In genomic region chr6:67534191-67535004, GRCm38 (mm10) we compare ENCODE assay signal across 8 mouse cellular contexts. TPM values are rescaled to one million over a fixed set of nuclear protein-coding genes. Genes with fewer than 3 reads are reported as not detected.
DNase-seq lines count a peak whose midpoint lies in the region; ATAC-seq and TF ChIP-seq lines count a peak whose summit lies in the region.

No protein-coding gene starts in this region.

- no peak for TF ChIP-seq CTCF in intestine, postnatal 0 days (IDR thresholded peaks at IDR 0.05; ENCODE audit: low read depth)

- peak overlapping the region; percentile 27 for H3K9ac ChIP-seq in heart, embryonic 16.5 days (ENCODE audit: low read length)
- H3K9ac ChIP-seq in intestine, postnatal 0 days (ENCODE audit: low read depth, low read length) = no peak overlapping the region
- H3K9ac ChIP-seq in midbrain, embryonic 14.5 days (replicated peaks; ENCODE audit: low read length) = peak overlapping the region; percentile 42; the same call in 1 of the 2 replicates

- H3K4me2 ChIP-seq in heart, embryonic 16.5 days (ENCODE audit: low read depth, low read length) = peak overlapping the region; percentile 90
- peak overlapping the region; percentile 59 for H3K4me2 ChIP-seq in intestine, postnatal 0 days (replicated peaks; ENCODE audit: low read depth)
- peak overlapping the region; percentile 70 for H3K4me2 ChIP-seq in midbrain, embryonic 14.5 days (ENCODE audit: low read length)

- intact Hi-C loops in heart, postnatal 10 days (cut with DNase I) = loop anchor here (10.0 kb wide), 1 partner anchor 340 kb away; no protein-coding TSS in a partner anchor

- H3K27me3 ChIP-seq in heart, embryonic 16.5 days (ENCODE audit: control insufficient read depth, insufficient read depth, low read length) = peaks cover 49% of the 10 kb centered on the region
- peaks cover 52% of the 10 kb centered on the region for H3K27me3 ChIP-seq in intestine, postnatal 0 days (replicated peaks; ENCODE audit: control insufficient read depth, insufficient read depth, low read length)
- H3K27me3 ChIP-seq in midbrain, embryonic 14.5 days (ENCODE audit: control insufficient read depth, insufficient read depth, low read length) = peaks cover 56% of the 10 kb centered on the region

- H3K36me3 ChIP-seq in heart, embryonic 16.5 days (ENCODE audit: control insufficient read depth, insufficient read depth) = no peaks in the 10 kb centered on the region
- H3K36me3 ChIP-seq in intestine, postnatal 0 days (ENCODE audit: control insufficient read depth, insufficient read depth) = no peaks in the 10 kb centered on the region
- no peaks in the 10 kb centered on the region for H3K36me3 ChIP-seq in midbrain, embryonic 14.5 days (ENCODE audit: control insufficient read depth, insufficient read depth, low read length)

- WGBS in heart, embryonic 16.5 days = 10% methylated on average over 31 of the region's 31 CpGs
- WGBS in intestine, postnatal 0 days = 14% methylated on average over 31 of the region's 31 CpGs
- WGBS in midbrain, embryonic 14.5 days = 10% methylated on average over 31 of the region's 31 CpGs

- DNase-seq in heart, postnatal 10 days = no peak
- DNase-seq in embryo, embryonic 9.5 days (ENCODE audit: extremely low spot score) = peak; percentile 31
- peak; percentile 15 for DNase-seq in midbrain, embryonic 14.5 days
- DNase-seq in frontal cortex, postnatal 25 days (ENCODE audit: low spot score in 2 of 2) = no peak
- no peak for DNase-seq in yolk sac, embryonic 10.5 days (ENCODE audit: low spot score)
- DNase-seq in layer of hippocampus, postnatal 25 days (ENCODE audit: extremely low spot score in 1 of 2, low spot score in 1 of 2) = no peak

- no peak overlapping the region for H3K27ac ChIP-seq in heart, embryonic 16.5 days (ENCODE audit: low read length)
- H3K27ac ChIP-seq in intestine, postnatal 0 days (ENCODE audit: low read depth, low read length) = no peak overlapping the region
- no peak overlapping the region for H3K27ac ChIP-seq in midbrain, embryonic 14.5 days (replicated peaks; ENCODE audit: low read depth, low read length)

- H3K4me1 ChIP-seq in heart, embryonic 16.5 days (ENCODE audit: control insufficient read depth, insufficient read depth, low read length) = peaks cover 12% of the 10 kb centered on the region
- no peaks in the 10 kb centered on the region; the same call in 1 of the 2 replicates for H3K4me1 ChIP-seq in intestine, postnatal 0 days (replicated peaks; ENCODE audit: control insufficient read depth, insufficient read depth, low read length)
- 0 out of 2 replicates have a peak, but pooled peaks cover 2% of the 10 kb centered on the region for H3K4me1 ChIP-seq in midbrain, embryonic 14.5 days (ENCODE audit: control insufficient read depth, insufficient read depth, low read length)

- peak overlapping the region; percentile 56 for H3K4me3 ChIP-seq in heart, embryonic 16.5 days (ENCODE audit: low read length)
- H3K4me3 ChIP-seq in intestine, postnatal 0 days (ENCODE audit: low read depth, low read length) = peak overlapping the region; percentile 26
- H3K4me3 ChIP-seq in midbrain, embryonic 14.5 days (replicated peaks; ENCODE audit: low read depth, low read length) = peak overlapping the region; percentile 50

- no peak for ATAC-seq in heart, embryonic 16.5 days (replicated peaks; ENCODE audit: extremely low read depth, insufficient read depth, low FRiP score)
- no peak for ATAC-seq in intestine, postnatal 0 days
- ATAC-seq in midbrain, embryonic 14.5 days (ENCODE audit: low FRiP score, low TSS enrichment) = 0 out of 2 replicates have a peak, but pooled peaks have one; percentile 21

- H3K9me3 ChIP-seq in heart, embryonic 16.5 days (replicated peaks; ENCODE audit: control insufficient read depth, low read length) = no peaks in the 10 kb centered on the region
- H3K9me3 ChIP-seq in intestine, postnatal 0 days (ENCODE audit: control insufficient read depth) = no peaks in the 10 kb centered on the region
- H3K9me3 ChIP-seq in midbrain, embryonic 14.5 days (ENCODE audit: control insufficient read depth, low read length) = no peaks in the 10 kb centered on the region

RNA-seq across cellular contexts. Expression of gene Tacstd2, which starts 1.2 kb away (rescaled TPM):
- polyA plus RNA-seq in heart, embryonic 16.5 days (2015; fragmentation: Nextera tagmentation; extraction: Ambion mirVana) = 1.6 and 2.7 TPM in 2 replicates
- total RNA-seq in heart, postnatal 10 days (2021) = not detected
- 0.10 and 0.17 TPM in 2 replicates for polyA plus RNA-seq in intestine, postnatal 0 days (2015; fragmentation: Nextera tagmentation; extraction: Ambion mirVana)
- 0.91 and 0.94 TPM in 2 replicates for polyA plus RNA-seq in midbrain, embryonic 14.5 days (2014; fragmentation: Nextera tagmentation; extraction: Ambion mirVana)
- total RNA-seq in layer of hippocampus, postnatal 25 days (2021) = 1 to 10 TPM; 1.1 to 1.2 TPM

RNA-seq across cellular contexts. Expression of gene Il23r, which starts 42.7 kb away (rescaled TPM):
- 0.05 TPM in 1 of 2 replicates, not detected in the other for polyA plus RNA-seq in heart, embryonic 16.5 days (2015; fragmentation: Nextera tagmentation; extraction: Ambion mirVana)
- not detected for total RNA-seq in heart, postnatal 10 days (2021)
- 0.05 and 0.08 TPM in 2 replicates for polyA plus RNA-seq in intestine, postnatal 0 days (2015; fragmentation: Nextera tagmentation; extraction: Ambion mirVana)
- polyA plus RNA-seq in midbrain, embryonic 14.5 days (2014; fragmentation: Nextera tagmentation; extraction: Ambion mirVana) = 0.13 TPM in 1 of 2 replicates, not detected in the other
- not detected for total RNA-seq in layer of hippocampus, postnatal 25 days (2021)

Comparison
In these comparisons a context has a peak if more than half of its experiments do, and no peak if none do; other contexts are left out.
1. DNase-seq: peak in embryo, embryonic 9.5 days (single experiment) and midbrain, embryonic 14.5 days (single experiment); none in heart, postnatal 10 days (0 of 2), frontal cortex, postnatal 25 days (0 of 2), yolk sac, embryonic 10.5 days (single experiment) and layer of hippocampus, postnatal 25 days (0 of 2).
2. Peak in every context shown above with its lines, with median percentiles within 50 percentile points of each other: H3K4me2 ChIP-seq and H3K4me3 ChIP-seq.